Mouse (Mus musculus): ENCODE data around the gene Ipmk.

DNA sequence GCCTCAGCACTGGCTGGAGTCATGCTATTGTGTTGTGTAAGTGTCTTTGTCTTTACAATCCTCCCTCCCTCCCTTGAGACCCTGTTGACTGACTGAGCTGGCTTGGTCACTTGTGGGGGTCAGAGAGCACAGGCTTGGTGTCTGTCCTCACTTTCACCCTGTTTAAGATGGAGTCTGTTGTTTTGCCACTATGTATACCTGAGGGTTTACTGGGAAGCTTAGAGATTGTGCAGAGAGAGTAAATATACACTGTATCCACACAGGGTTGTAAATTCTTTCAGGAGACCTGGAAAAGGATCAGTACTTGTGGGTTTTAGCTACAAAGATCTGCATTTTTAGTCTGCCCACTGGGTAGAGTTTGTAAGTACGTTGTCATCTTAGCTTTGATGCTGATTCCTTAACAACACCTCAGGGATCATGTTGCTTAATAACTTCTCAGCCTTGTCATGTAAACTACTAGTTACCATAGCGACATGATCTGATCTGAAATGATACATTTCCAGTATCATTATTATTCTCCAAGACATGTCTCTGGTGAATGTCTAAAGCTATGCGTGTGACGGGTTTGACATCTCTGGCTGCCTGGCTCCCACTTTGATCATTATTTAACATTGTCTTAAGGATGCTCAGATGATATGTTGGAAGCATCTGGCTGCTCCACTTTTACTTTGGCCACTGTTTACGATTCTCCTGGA is 58.1 kb downstream of the Ipmk start:
- no peak for TF ChIP-seq MAZ (IDR thresholded peaks at IDR 0.05; ENCODE audit: low read depth, low read length)
- no peak for TF ChIP-seq USF1 (IDR thresholded peaks at IDR 0.05; ENCODE audit: low read depth, low read length)
